Mouse (Mus musculus) CD4-positive, CD25-positive, alpha-beta regulatory T cell, adult 4 months (primary cell): ENCODE results near the gene Shld2. TPM values are rescaled to one million over a fixed set of nuclear protein-coding genes. Genes with fewer than 3 reads are reported as not detected.

Experiments used
- ATAC-seq: one replicate; pipeline ENCODE4 v1.8.0; 2017
- polyA plus RNA-seq, 2 experiments: library from polyadenylated mRNA; unstranded; fragments of 100-300 nt; shearing (Covaris generic); gene quantifications; one replicate each; pipeline ENCODE4 v1.2.1; 2017

Shld2 gene
- polyA plus RNA-seq, 2 experiments from 2014 or later = 8.8 to 12.1 TPM

DNA sequence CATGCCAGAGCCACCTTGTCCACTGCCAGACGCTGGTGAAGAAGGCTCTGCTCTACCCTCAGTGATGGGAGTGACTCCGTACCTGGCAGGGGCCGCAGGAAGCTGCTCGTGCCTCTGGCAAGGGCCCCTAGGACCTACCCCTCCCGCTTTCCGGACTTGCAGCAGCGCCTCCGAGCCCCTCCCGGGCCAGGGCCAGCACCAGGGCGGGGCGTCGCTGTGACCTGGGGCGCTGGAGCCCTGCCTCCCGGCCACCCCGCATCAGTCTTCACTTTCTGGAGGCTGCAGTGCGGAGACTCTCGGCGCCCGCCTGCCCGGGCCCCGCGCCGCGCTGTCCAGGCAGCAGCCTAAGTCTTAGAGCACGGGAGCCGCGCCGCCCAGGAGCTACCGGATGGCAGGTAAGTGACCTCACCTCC lies 90.5 kb downstream of the Shld2 start:
- ATAC-seq = no peak

DNA sequence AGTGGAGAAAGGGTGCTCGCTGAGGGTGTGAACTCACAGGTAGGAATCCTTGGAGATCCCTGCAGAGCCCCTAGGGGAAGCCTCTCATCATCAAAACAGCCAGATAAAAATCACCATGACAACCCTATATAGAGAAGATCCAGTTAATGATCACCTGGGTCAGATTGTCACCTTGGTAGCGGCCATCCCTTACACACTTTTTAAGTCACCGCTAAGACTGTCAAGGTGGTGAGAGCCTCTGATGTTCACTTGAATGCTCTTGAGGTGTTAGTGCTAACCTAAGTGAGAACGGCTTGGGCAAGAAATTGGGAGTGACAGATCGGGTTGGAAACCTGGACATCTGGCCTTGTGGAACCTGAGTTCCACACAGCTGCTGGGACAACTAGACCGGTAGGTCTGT lies 91.0 kb downstream of the Shld2 start, which contains the start of gene Syt15:
Gene Syt15, plus strand, starts transcription at position 301 of the 400 bp plus-strand sequence.
- no peak for ATAC-seq

DNA sequence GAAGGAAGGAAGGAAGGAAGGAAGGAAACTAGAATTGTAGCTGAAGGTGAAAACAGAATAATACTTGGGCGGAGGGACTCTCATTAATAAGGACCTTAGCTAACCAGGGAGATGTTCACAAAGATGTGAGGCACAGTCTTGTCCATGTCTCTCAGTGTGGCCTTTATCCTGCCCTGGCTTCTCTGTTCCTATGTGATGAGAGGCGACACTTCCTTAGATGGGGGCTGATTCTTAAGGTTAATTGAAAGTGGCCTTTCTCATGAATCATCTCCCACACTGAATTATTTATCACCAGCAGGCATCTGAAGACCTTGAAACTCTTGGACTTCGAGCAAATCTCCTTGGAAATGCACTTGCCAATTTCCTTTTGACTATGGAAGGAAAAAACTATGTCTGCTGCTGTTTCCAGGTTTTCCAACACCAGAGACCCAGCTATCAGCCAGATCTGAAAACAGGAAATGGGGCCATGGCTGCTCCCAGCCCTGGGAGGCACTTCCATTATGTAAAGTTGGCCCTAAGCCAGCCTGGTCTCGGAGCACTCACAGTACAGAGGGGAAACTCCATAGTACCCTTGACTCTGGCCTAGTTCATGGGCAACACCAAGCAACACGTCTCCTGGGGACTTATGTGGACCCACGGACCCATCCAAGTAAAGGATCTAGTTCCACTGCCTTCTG lies 94.7 kb downstream of the Shld2 start:
- no peak for ATAC-seq

DNA sequence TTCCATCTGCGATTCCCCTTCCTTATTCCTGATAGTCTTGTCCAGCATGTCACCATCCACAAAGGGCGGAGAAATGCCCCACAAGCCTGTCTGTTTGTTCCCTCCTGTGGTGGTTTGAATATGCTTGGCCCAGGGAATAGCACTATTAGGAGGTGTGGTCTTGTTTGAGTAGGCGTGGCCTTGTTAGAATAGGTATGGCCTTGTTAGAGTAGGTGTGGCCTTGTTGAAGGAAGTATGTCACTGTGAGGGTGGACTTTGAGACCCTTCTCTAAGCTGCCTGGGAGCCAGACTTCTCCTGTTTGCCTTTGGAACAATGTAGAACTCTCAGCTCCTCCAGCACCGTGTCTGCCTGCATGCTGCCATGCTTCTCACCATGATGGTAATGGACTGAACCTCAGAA lies 100.4 kb downstream of the Shld2 start:
- ATAC-seq = no peak

DNA sequence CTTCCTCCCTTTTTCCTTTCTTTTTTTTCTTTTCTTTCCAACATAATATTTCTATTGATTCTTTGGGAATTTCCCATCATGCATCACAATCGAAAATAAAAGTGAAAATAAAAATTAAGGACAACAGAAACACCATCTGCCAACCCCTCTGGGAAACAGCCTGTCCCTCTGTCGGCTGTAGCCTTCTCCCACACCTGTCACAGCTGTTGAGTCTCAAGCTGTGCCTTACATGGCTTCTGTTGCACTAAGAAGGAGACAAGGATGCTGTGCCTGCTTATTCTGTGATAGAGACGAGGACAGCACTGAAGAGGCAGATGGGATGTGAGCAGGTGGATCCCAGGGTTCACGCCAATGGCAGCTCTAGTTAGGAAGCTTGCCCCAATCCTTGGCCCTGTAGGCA lies 101.2 kb downstream of the Shld2 start:
- ATAC-seq = no peak

DNA sequence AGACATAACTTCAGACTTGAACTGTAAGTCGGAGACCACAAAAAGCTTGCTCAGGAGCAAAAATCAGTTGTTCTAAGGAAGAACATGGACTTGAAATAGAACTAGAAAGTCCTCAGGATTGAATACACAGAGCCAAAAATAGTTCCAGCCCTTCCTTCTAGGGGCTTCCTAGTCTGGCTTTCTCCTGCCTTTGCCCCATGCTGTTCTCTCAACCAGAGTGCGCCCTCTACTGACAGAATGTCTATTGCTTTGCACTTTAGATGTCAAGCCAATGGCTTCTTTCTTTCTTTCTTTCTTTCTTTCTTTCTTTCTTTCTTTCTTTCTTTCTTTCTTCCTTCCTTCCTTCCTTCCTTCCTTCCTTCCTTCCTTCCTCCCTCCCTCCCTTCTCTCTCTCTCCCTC lies 101.6 kb downstream of the Shld2 start:
- no peak for ATAC-seq

DNA sequence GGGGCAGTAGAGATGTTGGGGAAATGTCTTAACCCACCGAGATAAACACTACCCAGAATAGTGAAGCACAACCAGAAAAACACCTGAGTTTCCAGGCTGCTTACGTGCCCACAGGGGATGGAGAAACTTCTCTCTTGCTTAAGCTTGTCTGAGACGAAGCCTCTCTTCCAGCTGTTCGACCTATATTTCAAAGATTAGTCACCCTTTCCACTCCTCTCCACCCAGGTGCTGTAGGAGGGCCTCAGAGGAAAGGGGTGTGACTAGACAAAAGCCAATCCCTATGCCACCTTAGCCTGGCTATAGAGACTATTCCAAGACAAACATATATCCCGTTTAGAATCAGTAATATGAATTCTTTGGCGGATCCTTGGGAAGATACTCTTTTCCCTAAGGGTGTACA lies 102.3 kb downstream of the Shld2 start:
- no peak for ATAC-seq

DNA sequence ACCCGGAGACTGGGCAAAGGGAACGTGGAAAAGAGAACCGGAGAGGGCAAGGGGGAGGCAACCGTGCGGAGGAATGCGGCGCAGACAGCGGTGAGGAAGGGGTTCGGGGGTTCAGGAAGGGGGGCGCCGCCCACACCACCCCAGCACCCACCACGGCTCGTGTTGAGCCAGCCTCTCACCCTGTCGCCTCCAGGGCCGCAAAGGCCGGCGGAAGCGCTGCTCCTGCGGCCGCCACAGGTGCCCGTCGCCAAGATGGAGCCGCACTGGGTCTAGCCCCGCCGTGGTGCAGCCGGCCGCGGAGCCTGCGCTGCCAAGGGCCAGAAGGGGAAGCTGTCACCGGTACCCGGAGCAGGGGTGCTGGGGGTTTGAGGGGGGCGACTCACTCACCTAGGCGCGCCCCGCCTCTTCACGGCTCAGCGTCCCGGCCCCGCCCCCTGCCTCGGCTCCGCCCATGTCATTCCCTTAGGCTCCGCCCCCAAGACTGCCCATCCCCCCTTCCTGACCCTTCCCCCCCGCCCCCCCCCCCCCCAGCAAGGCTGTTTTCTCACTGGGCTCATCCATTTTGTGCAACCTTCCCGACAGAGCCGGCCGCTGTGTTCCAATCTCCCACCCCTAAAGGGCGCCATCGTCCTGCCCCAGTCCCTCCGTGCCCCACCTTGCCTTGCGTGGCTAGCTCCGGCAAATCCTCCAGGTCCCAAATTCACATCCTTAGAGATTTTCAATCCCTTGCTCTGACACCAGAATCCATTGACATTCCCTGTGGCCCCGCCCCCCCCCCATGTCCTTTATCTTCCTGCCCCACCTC lies 108.9 kb downstream of the Shld2 start, which contains the start of gene Gprin2:
Gene Gprin2, minus strand, starts transcription at position 423 of the 805 bp plus-strand sequence.
- no peak for ATAC-seq

DNA sequence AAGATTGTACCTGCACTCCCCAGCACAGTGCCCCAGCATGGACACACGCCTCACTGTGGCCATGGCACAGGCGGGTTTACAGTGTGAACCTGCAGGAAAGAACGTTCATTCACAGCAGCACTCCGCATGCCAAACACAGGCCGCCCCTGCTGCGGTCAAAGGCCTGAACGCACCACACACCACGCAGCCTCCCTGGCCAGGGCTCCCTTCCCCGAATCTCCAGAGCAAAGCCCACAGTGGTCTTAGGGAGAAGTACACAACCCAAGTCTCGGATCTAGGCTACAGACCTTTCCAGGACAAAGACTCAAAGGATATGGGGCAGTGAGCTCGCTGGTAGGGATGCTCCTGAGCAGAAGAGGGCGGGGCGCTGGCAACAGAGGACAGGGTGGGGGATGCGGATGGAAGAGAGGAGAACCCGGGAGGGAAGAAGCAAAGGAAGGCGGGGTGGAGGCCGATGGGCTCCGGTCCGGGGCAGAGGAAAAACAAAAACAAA lies 109.5 kb downstream of the Shld2 start:
- no peak for ATAC-seq

DNA sequence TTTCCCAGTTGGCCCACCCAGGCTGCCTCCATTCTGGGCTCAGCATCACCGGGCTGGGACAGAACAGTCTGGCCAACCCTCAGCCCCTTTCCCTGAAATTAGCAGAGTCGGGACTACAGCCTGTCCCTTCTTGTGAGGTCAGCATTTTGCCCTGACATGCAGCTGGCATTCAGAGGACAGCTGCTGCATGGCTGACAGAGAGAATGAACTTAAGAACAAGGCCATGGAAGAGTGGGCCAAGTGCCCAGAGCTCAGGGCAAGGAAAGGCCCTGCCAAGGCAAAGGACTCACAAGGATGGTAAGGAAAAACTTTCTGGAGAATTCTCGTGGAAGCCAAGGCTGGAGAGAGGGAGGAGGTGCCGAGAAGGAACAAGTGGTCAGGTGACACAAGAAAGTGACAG lies 113.6 kb downstream of the Shld2 start:
- no peak for ATAC-seq

DNA sequence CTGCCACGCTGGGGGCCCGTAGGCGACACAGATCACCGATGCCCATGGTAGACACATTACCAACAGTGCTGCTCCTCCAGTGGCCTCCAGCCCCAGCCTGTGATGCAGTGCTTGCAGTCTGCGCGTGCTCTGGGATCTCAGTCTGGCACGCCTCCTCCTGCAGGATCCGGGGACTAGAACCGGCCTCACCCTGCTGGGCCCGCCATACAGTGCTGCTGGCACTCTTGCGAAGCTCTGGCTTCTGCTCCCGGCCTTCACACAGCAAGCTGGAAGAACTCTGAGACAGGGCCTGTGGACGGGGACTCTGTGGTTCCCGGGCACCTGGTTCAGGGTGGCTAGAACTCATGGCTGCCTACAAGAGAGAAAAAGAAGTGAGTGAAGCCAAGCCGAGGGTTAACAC lies 114.8 kb downstream of the Shld2 start:
- ATAC-seq = no peak

DNA sequence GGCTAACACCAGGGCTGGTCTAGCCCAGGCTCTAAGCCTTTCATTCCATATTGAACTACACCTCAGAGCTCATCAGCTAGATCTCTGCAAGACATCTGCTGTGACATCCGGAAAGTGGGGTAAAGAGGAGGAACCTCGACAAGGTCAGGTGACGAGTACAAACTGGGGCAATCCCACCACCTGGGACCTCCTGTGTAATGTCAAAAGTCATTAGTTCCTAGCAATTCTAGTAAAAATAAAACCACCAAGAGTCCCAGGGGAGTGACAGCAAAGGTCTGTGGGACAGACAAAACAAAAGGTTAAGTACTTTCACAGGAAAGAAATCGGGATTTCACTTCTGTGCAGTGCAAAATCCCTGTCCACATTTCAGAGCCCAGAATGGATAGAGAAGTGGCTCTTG lies 116.4 kb downstream of the Shld2 start:
- ATAC-seq = no peak

DNA sequence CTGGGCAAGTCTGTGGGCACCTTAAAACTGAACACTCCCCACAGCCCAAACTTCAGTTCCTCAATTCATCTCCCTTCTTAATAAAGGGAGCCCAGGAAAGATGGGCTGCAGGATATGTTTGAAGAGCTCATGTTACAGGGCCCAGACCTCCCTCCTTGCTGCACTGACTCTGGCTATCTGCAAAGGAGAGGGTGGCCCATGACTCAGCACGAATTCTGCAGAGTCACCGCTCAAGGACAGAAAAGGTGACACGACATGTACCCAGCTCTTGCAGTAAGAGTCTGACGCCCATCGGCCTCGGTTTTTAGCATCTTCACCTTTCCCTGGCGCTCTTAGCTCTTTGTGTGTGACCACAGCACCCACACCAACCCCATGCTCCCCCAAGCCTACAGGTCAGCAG lies 119.9 kb downstream of the Shld2 start:
- no peak for ATAC-seq

DNA sequence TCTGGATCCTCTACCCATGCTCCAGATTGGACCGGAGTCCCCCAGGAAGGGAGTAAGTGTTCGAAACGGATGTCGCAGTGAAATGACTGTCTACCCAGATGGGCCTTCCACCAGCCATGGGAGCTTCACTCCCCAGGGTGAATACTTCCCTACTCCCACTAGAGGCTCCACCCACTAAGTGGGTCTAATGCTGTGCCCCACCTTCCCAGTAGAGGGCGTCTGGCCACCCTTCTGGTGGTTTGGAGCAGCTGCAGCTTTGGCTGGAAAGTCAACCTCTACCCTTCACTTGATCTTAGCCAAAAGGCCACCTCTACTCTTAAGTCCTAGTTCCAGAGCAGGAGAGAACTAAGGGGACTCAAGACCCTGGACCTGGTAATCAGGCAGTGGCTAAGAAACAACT lies 121.7 kb downstream of the Shld2 start:
- no peak for ATAC-seq

Other genes starting within 250 kb of the Shld2 start
- not detected for gene Anxa8, start 224.5 kb downstream of the Shld2 start, polyA plus RNA-seq
- not detected for gene A630023A22Rik, start 207.7 kb downstream of the Shld2 start, polyA plus RNA-seq
- gene Npy4r, start 158.0 kb downstream of the Shld2 start, polyA plus RNA-seq = not detected
- under 1 TPM in 1 of 2 experiments, not detected in 1; 0.05 TPM for gene Gprin2, start 108.8 kb downstream of the Shld2 start, polyA plus RNA-seq
- under 1 TPM; 0.23 to 0.27 TPM for gene Syt15, start 90.9 kb downstream of the Shld2 start, polyA plus RNA-seq
- 10 to 100 TPM; 22.9 to 42.0 TPM for gene Glud1, start 234 bp upstream of the Shld2 start, polyA plus RNA-seq
- gene Fam25c, start 44.9 kb upstream of the Shld2 start, polyA plus RNA-seq = not detected
- gene Sncg, start 64.3 kb upstream of the Shld2 start, polyA plus RNA-seq = not detected
- gene Mmrn2, start 65.0 kb upstream of the Shld2 start, polyA plus RNA-seq = under 1 TPM; 0.08 to 0.19 TPM
- under 1 TPM; 0.92 to 0.96 TPM for gene Bmpr1a, start 192.8 kb upstream of the Shld2 start, polyA plus RNA-seq
- not detected for gene 9230112D13Rik, start 212.3 kb upstream of the Shld2 start, polyA plus RNA-seq